Mouse (Mus musculus) CH12.LX (cell line): Measurements from ENCODE around the gene Slc35b4. TPM values are rescaled to one million over a fixed set of nuclear protein-coding genes. Genes with fewer than 3 reads are reported as not detected.

Experiments
- DNase-seq: peaks from one replicate; pipeline ENCODE4 v3.0.0-alpha.2; 2013; ENCODE audit errors: extremely low read depth
- H3K27ac ChIP-seq: 2 replicates; pipeline ENCODE4 v1.5.1; 2012; ENCODE audit warnings: low read depth, mild to moderate bottlenecking, control low read depth, moderate library complexity; ENCODE audit not compliant: insufficient read depth
- H3K27me3 ChIP-seq: replicated peaks from 2 replicates; pipeline ENCODE3; 2012; ENCODE audit warnings: inconsistent platforms
- H3K36me3 ChIP-seq, 2 experiments: replicated peaks in 1 of 2; 2 replicates each; pipeline versions ENCODE3 to v1.6.1; 2012; ENCODE audit warnings: inconsistent platforms in 1 of 2, low read length in 1 of 2, mild to moderate bottlenecking in 1 of 2, mixed read lengths in 1 of 2, moderate library complexity in 1 of 2; ENCODE audit not compliant: control insufficient read depth in 1 of 2, insufficient read depth in 1 of 2
- H3K4me1 ChIP-seq, 2 experiments: 2 replicates each; pipeline ENCODE4 v1.6.1; 2012; ENCODE audit warnings: inconsistent platforms in 1 of 2, moderate library complexity in 1 of 2; ENCODE audit not compliant: insufficient read depth in 2 of 2, control insufficient read depth in 1 of 2
- H3K4me2 ChIP-seq: 2 replicates; pipeline ENCODE4 v1.6.1; 2012; ENCODE audit warnings: low read depth, mild to moderate bottlenecking, control low read depth; ENCODE audit not compliant: poor library complexity, insufficient read depth, severe bottlenecking
- H3K4me3 ChIP-seq, 3 experiments: fragments of 150-350 bp in 1 of 3; sonication (generic) in 1 of 3; replicated peaks in 1 of 3; 2 replicates each; pipeline versions ENCODE3 to v1.5.1; 2011 to 2012; ENCODE audit warnings: low read depth in 2 of 3, low read length in 2 of 3, mild to moderate bottlenecking in 2 of 3, moderate library complexity in 2 of 3, control low read depth in 1 of 3, improper control_type of control experiment in 1 of 3, inconsistent platforms in 1 of 3, mixed read lengths in 1 of 3; ENCODE audit not compliant: poor library complexity in 1 of 3
- H3K79me2 ChIP-seq: replicated peaks from 2 replicates; pipeline ENCODE4 v1.6.1; 2012; ENCODE audit warnings: mild to moderate bottlenecking, moderate library complexity; ENCODE audit not compliant: control insufficient read depth, poor library complexity, insufficient read depth, severe bottlenecking; ENCODE audit errors: extremely low read depth
- H3K9ac ChIP-seq: 2 replicates; pipeline ENCODE4 v1.6.1; 2012; ENCODE audit warnings: low read depth, mild to moderate bottlenecking, control low read depth, moderate library complexity; ENCODE audit not compliant: insufficient read depth
- H3K9me3 ChIP-seq: replicated peaks from 2 replicates; pipeline ENCODE3; 2012; ENCODE audit warnings: low read length, inconsistent platforms, mixed read lengths
- CHD1 ChIP-seq: IDR thresholded peaks from 2 replicates; pipeline ENCODE4 v1.6.1; 2012; ENCODE audit warnings: low read depth, low read length, improper control_type of control experiment, inconsistent platforms
- CTCF ChIP-seq, 2 experiments: IDR thresholded peaks in 1 of 2; conservative IDR thresholded peaks in 1 of 2; 2 replicates each; pipeline ENCODE4 v1.5.1; 2011 to 2012; ENCODE audit warnings: low read depth in 2 of 2, low read length in 2 of 2, improper control_type of control experiment in 1 of 2, inconsistent platforms in 1 of 2, mild to moderate bottlenecking in 1 of 2, moderate library complexity in 1 of 2
- E2F4 ChIP-seq: IDR thresholded peaks from 2 replicates; pipeline ENCODE4 v1.6.1; 2011; ENCODE audit warnings: low read depth, low read length, improper control_type of control experiment; ENCODE audit not compliant: insufficient replicate concordance
- ETS1 ChIP-seq: conservative IDR thresholded peaks from 2 replicates; pipeline ENCODE4 v1.6.1; 2012; ENCODE audit warnings: low read depth, mild to moderate bottlenecking, inconsistent platforms, low read length, improper control_type of control experiment, moderate library complexity
- HCFC1 ChIP-seq: IDR thresholded peaks from 2 replicates; pipeline ENCODE4 v1.6.1; 2012; ENCODE audit warnings: low read depth, mild to moderate bottlenecking, inconsistent platforms, low read length, improper control_type of control experiment
- IRF4 ChIP-seq: IDR thresholded peaks from 2 replicates; pipeline ENCODE4 v1.6.1; 2014; ENCODE audit warnings: low read depth, mild to moderate bottlenecking, inconsistent platforms, low read length, improper control_type of control experiment
- JUN ChIP-seq: IDR thresholded peaks from 2 replicates; pipeline ENCODE4 v1.6.1; 2011; ENCODE audit warnings: low read depth, mild to moderate bottlenecking, low read length, improper control_type of control experiment, moderate library complexity; ENCODE audit not compliant: insufficient read depth
- KAT2A ChIP-seq: IDR thresholded peaks from 2 replicates; pipeline ENCODE4 v1.6.1; 2012; ENCODE audit warnings: low read length, improper control_type of control experiment, inconsistent platforms; ENCODE audit not compliant: insufficient replicate concordance
- MEF2A ChIP-seq: IDR thresholded peaks from 2 replicates; pipeline ENCODE4 v1.6.1; 2014; ENCODE audit warnings: low read depth, mild to moderate bottlenecking, inconsistent platforms, low read length, improper control_type of control experiment, borderline replicate concordance
- MXI1 ChIP-seq: IDR thresholded peaks from 2 replicates; pipeline ENCODE4 v1.6.1; 2011; ENCODE audit warnings: mild to moderate bottlenecking, low read depth, low read length, improper control_type of control experiment
- MYC ChIP-seq: IDR thresholded peaks from 2 replicates; pipeline ENCODE4 v1.6.1; 2011; ENCODE audit warnings: low read depth, mild to moderate bottlenecking, improper control_type of control experiment, low read length
- NELFE ChIP-seq: IDR thresholded peaks from 2 replicates; pipeline ENCODE4 v1.6.1; 2011; ENCODE audit warnings: low read depth, low read length, improper control_type of control experiment
- PAX5 ChIP-seq: IDR thresholded peaks from 2 replicates; pipeline ENCODE4 v1.6.1; 2012; ENCODE audit warnings: low read length, inconsistent platforms, mixed read lengths
- SIN3A ChIP-seq: IDR thresholded peaks from 2 replicates; pipeline ENCODE4 v1.6.1; 2012; ENCODE audit warnings: low read length, improper control_type of control experiment, inconsistent platforms
- SMC3 ChIP-seq: IDR thresholded peaks from 2 replicates; pipeline ENCODE4 v1.6.1; 2011; ENCODE audit warnings: low read depth, low read length, improper control_type of control experiment
- TCF12 ChIP-seq: IDR thresholded peaks from 2 replicates; pipeline ENCODE4 v1.6.1; 2014; ENCODE audit warnings: low read depth, mild to moderate bottlenecking, inconsistent platforms, low read length, improper control_type of control experiment
- ZMIZ1 ChIP-seq: IDR thresholded peaks from 2 replicates; pipeline ENCODE4 v1.6.1; 2012; ENCODE audit warnings: low read depth, mild to moderate bottlenecking, inconsistent platforms, low read length, improper control_type of control experiment
- ZNF384 ChIP-seq: IDR thresholded peaks from 2 replicates; pipeline ENCODE4 v1.6.1; 2012; ENCODE audit warnings: low read depth, low read length, improper control_type of control experiment, inconsistent platforms
- dilution Hi-C: fragments of 300-500 bp; cut with MboI; formaldehyde crosslinking; loops from 2 replicates; pipeline ENCODE4 v1.14.3; 2020; ENCODE audit warnings: low sequenced_read_pairs; ENCODE audit not compliant: extremely low pct_unique_long_range_greater_than_20kb, extremely low pct_ligation_motif_present
- in situ Hi-C: fragments of 300-500 bp; cut with MboI; formaldehyde crosslinking; loops from 3 replicates; pipeline ENCODE4 v1.14.3; 2019; ENCODE audit warnings: low sequenced_read_pairs, low pct_ligation_motif_present, low pct_unique_long_range_greater_than_20kb, mixed read lengths
- polyA plus RNA-seq: library from polyadenylated mRNA; unstranded; fragments of >175 nt; gene quantifications from 2 replicates; pipeline ENCODE4 v1.2.1, GENCODE M21; 2012; ENCODE audit warnings: low read depth; ENCODE audit not compliant: insufficient read length
- total RNA-seq, 2 experiments: library from RNA; depleted of rRNA; stranded (reverse); fragments of 300-350 nt in 1 of 2; fragments of >200 nt in 1 of 2; gene quantifications; 2 replicates each; pipeline ENCODE4 v1.2.3; 2012 to 2014

Gene Slc35b4
- total and polyA plus RNA-seq, 3 experiments = 16.9 to 34.8 (median 19.8) TPM

- Histone ChIP-seq H3K4me3 (no peak overlapping the region), H3K4me2 (no peak overlapping the region), H3K36me3 (no peaks in the 10 kb centered on the region), H3K79me2 (no peaks in the 10 kb centered on the region), H3K9me3 (peaks cover 8% of the 10 kb centered on the region), H3K4me1 (peaks cover 0 to 19% of the 10 kb centered on the region in 2 experiments; a peak in 3 of 4 replicates), H3K9ac (no peak overlapping the region), H3K27ac (no peak overlapping the region), H3K27me3 (no peaks in the 10 kb centered on the region)
- dilution Hi-C loops = no loop called here
- no peak for DNase-seq
- in situ Hi-C loops = no loop called here
- TF ChIP-seq MEF2A = no peak
- TF ChIP-seq KAT2A = no peak
- no peak for TF ChIP-seq E2F4
- no peak for TF ChIP-seq CTCF (conservative IDR thresholded peaks at IDR 0.05 in 1 of 2, IDR thresholded peaks at IDR 0.05 in 1 of 2; ENCODE audit: low read depth in 2 of 2, low read length in 2 of 2)
- no peak for TF ChIP-seq MXI1
- no peak for TF ChIP-seq MYC
- TF ChIP-seq, all 38 proteins: peak for 0
Observed at GRCm38 (mm10) chr6:34148639-34149038, 28.3 kb downstream of the Slc35b4 start.

GRCm38 (mm10) chr6:34148021-34148420 is 28.9 kb downstream of the Slc35b4 start:
- H3K4me3 ChIP-seq = no peak overlapping the region
- no peaks in the 10 kb centered on the region for H3K27me3 ChIP-seq
- DNase-seq = no peak
- no peak overlapping the region for H3K27ac ChIP-seq
- H3K9ac ChIP-seq = no peak overlapping the region
- in situ Hi-C loops = no loop called here
- no peaks in the 10 kb centered on the region for H3K36me3 ChIP-seq
- H3K79me2 ChIP-seq = no peaks in the 10 kb centered on the region
- TF ChIP-seq SMC3 (no peak), ETS1 (no peak), PAX5 (no peak), JUN (no peak), IRF4 (no peak), NELFE (no peak), HCFC1 (no peak), ZMIZ1 (no peak), TCF12 (no peak), SIN3A (no peak), CHD1 (no peak), ZNF384 (no peak)
- TF ChIP-seq, all 38 proteins: peak for 0
- Histone ChIP-seq H3K4me2 (no peak overlapping the region), H3K4me1 (peaks cover 0 to 13% of the 10 kb centered on the region in 2 experiments; a peak in 3 of 4 replicates), H3K9me3 (peaks cover 8% of the 10 kb centered on the region)
- dilution Hi-C loops = no loop called here
